Mouse (Mus musculus) heart, adult 2 months (tissue): ENCODE measurements around the gene Pfkfb3. TPM values are rescaled to one million over a fixed set of nuclear protein-coding genes. Genes with fewer than 3 reads are reported as not detected.

ENCODE experiments used
- DNase-seq, 2 experiments: peaks; one replicate each; pipeline ENCODE4 v3.0.0; 2021
- H3K27ac ChIP-seq: fragments of 200-600 bp; 2 replicates; pipeline ENCODE4 v1.8.1; 2022
- H3K27me3 ChIP-seq: fragments of 200-500 bp; 2 replicates; pipeline ENCODE4 v1.6.1; 2012; ENCODE audit warnings: mild to moderate bottlenecking, low read length, inconsistent platforms, mixed read lengths; ENCODE audit not compliant: control insufficient read depth, insufficient read depth
- H3K36me3 ChIP-seq: fragments of 200-500 bp; 2 replicates; pipeline ENCODE4 v1.6.1; 2012; ENCODE audit warnings: low read length, inconsistent platforms; ENCODE audit not compliant: control insufficient read depth, insufficient read depth
- H3K4me1 ChIP-seq: fragments of 200-500 bp; 2 replicates; pipeline ENCODE4 v1.6.1; 2011; ENCODE audit warnings: low read length; ENCODE audit not compliant: control insufficient read depth, insufficient read depth
- H3K4me3 ChIP-seq: fragments of 200-600 bp; 2 replicates; pipeline ENCODE4 v1.8.1; 2022
- H3K79me2 ChIP-seq: fragments of 200-500 bp; replicated peaks from 2 replicates; pipeline ENCODE4 v1.6.1; 2012; ENCODE audit warnings: mild to moderate bottlenecking, inconsistent platforms, low read length, moderate library complexity, mixed read lengths; ENCODE audit not compliant: control insufficient read depth, insufficient read depth
- H3K9ac ChIP-seq: fragments of 200-500 bp; 2 replicates; pipeline ENCODE4 v1.6.1; 2012; ENCODE audit warnings: low read depth, mild to moderate bottlenecking, control low read depth, inconsistent platforms, low read length, mixed read lengths
- CTCF ChIP-seq: fragments of 200-600 bp; IDR thresholded peaks from 2 replicates; pipeline ENCODE4 v1.8.1; 2022; ENCODE audit warnings: antibody characterized with exemption, mild to moderate bottlenecking, moderate library complexity
- EP300 ChIP-seq: fragments of 200-500 bp; IDR thresholded peaks from 2 replicates; pipeline ENCODE4 v1.6.1; 2011; ENCODE audit warnings: low read depth, low read length, control low read depth; ENCODE audit not compliant: insufficient read depth
- POLR2A ChIP-seq: fragments of 200-500 bp; IDR thresholded peaks from 2 replicates; pipeline ENCODE4 v1.6.1; 2011; ENCODE audit warnings: mild to moderate bottlenecking, low read depth, low read length, control low read depth; ENCODE audit not compliant: insufficient read depth
- WGBS: fragments of 180-500 bp; shearing (Covaris S2); methylation state at CpG from one replicate; pipeline ENCODE4 v1.1.7; 2018; 5-methylcytosine and 5-hydroxymethylcytosine counted together
- intact Hi-C: fragments of 180-260 bp; cut with DNase I; formaldehyde crosslinking; loops from one replicate; pipeline ENCODE4 v1.15.1; 2025
- polyA plus RNA-seq: library from polyadenylated mRNA; depleted of rRNA; stranded (reverse); fragments of >200 nt; gene quantifications from 2 replicates; pipeline ENCODE4 v1.2.3, GENCODE M21; 2012
- total RNA-seq, 2 experiments: library from RNA; stranded (reverse); gene quantifications; 2 replicates each; pipeline ENCODE4 v1.2.3; 2021

The Pfkfb3 gene
- total and polyA plus RNA-seq, 3 experiments, result 9.0 to 14.3 (median 12.1) TPM

GRCm38 (mm10) chr2:11567781-11568362, 14.0 kb upstream of the Pfkfb3 start:
- Histone ChIP-seq H3K36me3 (no peaks in the 10 kb centered on the region), H3K27me3 (no peaks in the 10 kb centered on the region), H3K4me1 (no peaks in the 10 kb centered on the region), H3K9ac (no peak overlapping the region), H3K79me2 (no peaks in the 10 kb centered on the region), H3K4me3 (no peak overlapping the region), H3K27ac (no peak overlapping the region)
- WGBS, result 56% methylated on average over 4 of the region's 4 CpGs
- intact Hi-C loops, result no loop called here
- no peak for DNase-seq
- TF ChIP-seq CTCF, result peak; percentile 69
- no peak for TF ChIP-seq POLR2A
- TF ChIP-seq EP300, result no peak

- TF ChIP-seq POLR2A (no peak), CTCF (0 out of 2 replicates have a peak, but pooled peaks have one; percentile 7)
- H3K4me1 ChIP-seq, result no peaks in the 10 kb centered on the region
- H3K27ac ChIP-seq, result no peak overlapping the region
- 90% methylated on average over 3 of the region's 3 CpGs for WGBS
- H3K9ac ChIP-seq, result no peak overlapping the region
- DNase-seq, result no peak
- intact Hi-C loops, result no loop called here
- no peaks in the 10 kb centered on the region for H3K79me2 ChIP-seq
- no peaks in the 10 kb centered on the region for H3K27me3 ChIP-seq
- no peak overlapping the region for H3K4me3 ChIP-seq
- no peaks in the 10 kb centered on the region for H3K36me3 ChIP-seq
Measured at GRCm38 (mm10) chr2:11566898-11567297, 13.0 kb upstream of the Pfkfb3 start.

GRCm38 (mm10) chr2:11566241-11566640, 12.4 kb upstream of the Pfkfb3 start:
- WGBS, result 41% methylated on average over 7 of the region's 7 CpGs
- H3K79me2 ChIP-seq, result no peaks in the 10 kb centered on the region
- TF ChIP-seq POLR2A (no peak), EP300 (no peak), CTCF (no peak)
- H3K4me1 ChIP-seq, result no peaks in the 10 kb centered on the region
- no peak overlapping the region for H3K27ac ChIP-seq
- H3K27me3 ChIP-seq, result no peaks in the 10 kb centered on the region
- H3K4me3 ChIP-seq, result no peak overlapping the region
- no peaks in the 10 kb centered on the region for H3K36me3 ChIP-seq
- intact Hi-C loops, result no loop called here
- no peak for DNase-seq
- no peak overlapping the region for H3K9ac ChIP-seq

GRCm38 (mm10) chr2:11564768-11565167, 10.9 kb upstream of the Pfkfb3 start:
- 86% methylated on average over 6 of the region's 6 CpGs for WGBS

GRCm38 (mm10) chr2:11563256-11563655, 9.4 kb upstream of the Pfkfb3 start:
- Histone ChIP-seq H3K27me3 (no peaks in the 10 kb centered on the region), H3K4me1 (no peaks in the 10 kb centered on the region), H3K27ac (no peak overlapping the region), H3K9ac (no peak overlapping the region), H3K4me3 (no peak overlapping the region), H3K79me2 (no peaks in the 10 kb centered on the region), H3K36me3 (no peaks in the 10 kb centered on the region)
- intact Hi-C loops, result no loop called here
- 91% methylated on average over 17 of the region's 17 CpGs for WGBS
- TF ChIP-seq POLR2A (no peak), EP300 (no peak), CTCF (no peak)
- no peak for DNase-seq

More at GRCm38 (mm10) chr2:11564768-11565167, 10.9 kb upstream of the Pfkfb3 start:
- no peak overlapping the region for H3K9ac ChIP-seq
- no peak for DNase-seq
- no peak overlapping the region for H3K27ac ChIP-seq
- no peak overlapping the region for H3K4me3 ChIP-seq
- TF ChIP-seq EP300 (no peak), POLR2A (no peak), CTCF (no peak)
- no peaks in the 10 kb centered on the region for H3K79me2 ChIP-seq
- no peaks in the 10 kb centered on the region for H3K27me3 ChIP-seq
- intact Hi-C loops, result no loop called here
- H3K36me3 ChIP-seq, result no peaks in the 10 kb centered on the region
- H3K4me1 ChIP-seq, result no peaks in the 10 kb centered on the region

GRCm38 (mm10) chr2:11558654-11559053, 4.8 kb upstream of the Pfkfb3 start:
- Histone ChIP-seq H3K4me1 (no peaks in the 10 kb centered on the region), H3K27me3 (no peaks in the 10 kb centered on the region), H3K27ac (no peak overlapping the region), H3K79me2 (no peaks in the 10 kb centered on the region), H3K4me3 (no peak overlapping the region), H3K36me3 (no peaks in the 10 kb centered on the region), H3K9ac (no peak overlapping the region)
- no peak for TF ChIP-seq POLR2A
- TF ChIP-seq CTCF, result no peak
- no peak for TF ChIP-seq EP300
- DNase-seq, result no peak
- intact Hi-C loops, result no loop called here
- 83% methylated on average over 7 of the region's 7 CpGs for WGBS
